Mouse (Mus musculus): ENCODE results near the gene Samd7. TPM values are rescaled to one million over a fixed set of nuclear protein-coding genes. Genes with fewer than 3 reads are reported as not detected.

Gene Samd7
- polyA plus RNA-seq, 1 experiment from 2014 or later = not detected

GRCm38 (mm10) chr3:30722036-30722435 lies 24.1 kb upstream of the Samd7 start:
- H3K9me3 ChIP-seq (replicated peaks; ENCODE audit: control insufficient read depth, low read length) = no peaks in the 10 kb centered on the region
- DNase-seq (ENCODE audit: low spot score) (no peak), ATAC-seq (no peak)
- no peak overlapping the region for H3K4me3 ChIP-seq (ENCODE audit: low read depth, low read length)
- no peaks in the 10 kb centered on the region for H3K4me1 ChIP-seq (ENCODE audit: control insufficient read depth, insufficient read depth, low read length)
- 81% methylated on average over 4 of the region's 4 CpGs for WGBS
- no peaks in the 10 kb centered on the region for H3K27me3 ChIP-seq (replicated peaks; ENCODE audit: control insufficient read depth, insufficient read depth, low read length)
- no peak overlapping the region for H3K4me2 ChIP-seq (ENCODE audit: low read length)
- no peak overlapping the region for H3K9ac ChIP-seq (ENCODE audit: low read length)
- no peaks in the 10 kb centered on the region for H3K36me3 ChIP-seq (ENCODE audit: control insufficient read depth, insufficient read depth, low read length)
- H3K27ac ChIP-seq (ENCODE audit: low read depth, low read length) = no peak overlapping the region

GRCm38 (mm10) chr3:30722461-30722860 lies 23.6 kb upstream of the Samd7 start:
- ATAC-seq (no peak), DNase-seq (ENCODE audit: low spot score) (no peak)
- 88% methylated on average over 2 of the region's 2 CpGs for WGBS
- H3K27me3 ChIP-seq (replicated peaks; ENCODE audit: control insufficient read depth, insufficient read depth, low read length) = no peaks in the 10 kb centered on the region
- H3K9me3 ChIP-seq (replicated peaks; ENCODE audit: control insufficient read depth, low read length) = no peaks in the 10 kb centered on the region
- H3K4me2 ChIP-seq (ENCODE audit: low read length) = no peak overlapping the region
- H3K27ac ChIP-seq (ENCODE audit: low read depth, low read length) = no peak overlapping the region
- no peak overlapping the region for H3K9ac ChIP-seq (ENCODE audit: low read length)
- no peaks in the 10 kb centered on the region for H3K36me3 ChIP-seq (ENCODE audit: control insufficient read depth, insufficient read depth, low read length)
- H3K4me3 ChIP-seq (ENCODE audit: low read depth, low read length) = no peak overlapping the region
- no peaks in the 10 kb centered on the region for H3K4me1 ChIP-seq (ENCODE audit: control insufficient read depth, insufficient read depth, low read length)

- DNase-seq (ENCODE audit: low spot score) (no peak), ATAC-seq (no peak)
- H3K9me3 ChIP-seq (replicated peaks; ENCODE audit: control insufficient read depth, low read length) = no peaks in the 10 kb centered on the region
- H3K9ac ChIP-seq (ENCODE audit: low read length) = no peak overlapping the region
- H3K36me3 ChIP-seq (ENCODE audit: control insufficient read depth, insufficient read depth, low read length) = no peaks in the 10 kb centered on the region
- 61% methylated on average over 5 of the region's 5 CpGs for WGBS
- no peaks in the 10 kb centered on the region for H3K27me3 ChIP-seq (replicated peaks; ENCODE audit: control insufficient read depth, insufficient read depth, low read length)
- no peak overlapping the region for H3K4me3 ChIP-seq (ENCODE audit: low read depth, low read length)
- H3K4me1 ChIP-seq (ENCODE audit: control insufficient read depth, insufficient read depth, low read length) = no peaks in the 10 kb centered on the region
- no peak overlapping the region for H3K4me2 ChIP-seq (ENCODE audit: low read length)
- no peak overlapping the region for H3K27ac ChIP-seq (ENCODE audit: low read depth, low read length)
These were observed 22.9 kb upstream of the Samd7 start for GRCm38 (mm10) chr3:30723179-30723578.

GRCm38 (mm10) chr3:30724105-30724824 lies 21.8 kb upstream of the Samd7 start:
- no peak overlapping the region for H3K4me2 ChIP-seq (ENCODE audit: low read length)
- no peak for ATAC-seq

GRCm38 (mm10) chr3:30724848-30725465 lies 21.1 kb upstream of the Samd7 start:
- 82% methylated on average over 10 of the region's 10 CpGs for WGBS
- Histone ChIP-seq H3K27me3 (replicated peaks; ENCODE audit: control insufficient read depth, insufficient read depth, low read length) (no peaks in the 10 kb centered on the region), H3K4me2 (ENCODE audit: low read length) (no peak overlapping the region), H3K27ac (ENCODE audit: low read depth, low read length) (no peak overlapping the region), H3K9me3 (replicated peaks; ENCODE audit: control insufficient read depth, low read length) (no peaks in the 10 kb centered on the region), H3K4me3 (ENCODE audit: low read depth, low read length) (no peak overlapping the region), H3K4me1 (ENCODE audit: control insufficient read depth, insufficient read depth, low read length) (no peaks in the 10 kb centered on the region), H3K36me3 (ENCODE audit: control insufficient read depth, insufficient read depth, low read length) (no peaks in the 10 kb centered on the region), H3K9ac (ENCODE audit: low read length) (no peak overlapping the region)
- ATAC-seq = no peak
- no peak for DNase-seq (ENCODE audit: low spot score)

More at GRCm38 (mm10) chr3:30724105-30724824, 21.8 kb upstream of the Samd7 start:
- no peak for DNase-seq (ENCODE audit: low spot score)
- no peaks in the 10 kb centered on the region for H3K36me3 ChIP-seq (ENCODE audit: control insufficient read depth, insufficient read depth, low read length)
- H3K27me3 ChIP-seq (replicated peaks; ENCODE audit: control insufficient read depth, insufficient read depth, low read length) = no peaks in the 10 kb centered on the region
- H3K9me3 ChIP-seq (replicated peaks; ENCODE audit: control insufficient read depth, low read length) = no peaks in the 10 kb centered on the region
- H3K4me3 ChIP-seq (ENCODE audit: low read depth, low read length) = no peak overlapping the region
- no peak overlapping the region for H3K27ac ChIP-seq (ENCODE audit: low read depth, low read length)
- H3K4me1 ChIP-seq (ENCODE audit: control insufficient read depth, insufficient read depth, low read length) = no peaks in the 10 kb centered on the region
- no peak overlapping the region for H3K9ac ChIP-seq (ENCODE audit: low read length)
- WGBS = 65% methylated on average over 10 of the region's 10 CpGs

- WGBS = 77% methylated on average over 7 of the region's 7 CpGs
- Histone ChIP-seq H3K9ac (ENCODE audit: low read length) (no peak overlapping the region), H3K4me3 (ENCODE audit: low read depth, low read length) (no peak overlapping the region), H3K27ac (ENCODE audit: low read depth, low read length) (no peak overlapping the region), H3K9me3 (replicated peaks; ENCODE audit: control insufficient read depth, low read length) (no peaks in the 10 kb centered on the region), H3K4me1 (ENCODE audit: control insufficient read depth, insufficient read depth, low read length) (no peaks in the 10 kb centered on the region), H3K4me2 (ENCODE audit: low read length) (no peak overlapping the region), H3K36me3 (ENCODE audit: control insufficient read depth, insufficient read depth, low read length) (no peaks in the 10 kb centered on the region), H3K27me3 (replicated peaks; ENCODE audit: control insufficient read depth, insufficient read depth, low read length) (no peaks in the 10 kb centered on the region)
- DNase-seq (ENCODE audit: low spot score) (no peak), ATAC-seq (no peak)
These were observed 20.6 kb upstream of the Samd7 start for GRCm38 (mm10) chr3:30725514-30725913.

- H3K4me2 ChIP-seq (ENCODE audit: low read length) = no peak overlapping the region
- no peak overlapping the region for H3K9ac ChIP-seq (ENCODE audit: low read length)
- H3K36me3 ChIP-seq (ENCODE audit: control insufficient read depth, insufficient read depth, low read length) = no peaks in the 10 kb centered on the region
- H3K9me3 ChIP-seq (replicated peaks; ENCODE audit: control insufficient read depth, low read length) = no peaks in the 10 kb centered on the region
- no peaks in the 10 kb centered on the region for H3K4me1 ChIP-seq (ENCODE audit: control insufficient read depth, insufficient read depth, low read length)
- 88% methylated on average over 4 of the region's 4 CpGs for WGBS
- no peaks in the 10 kb centered on the region for H3K27me3 ChIP-seq (replicated peaks; ENCODE audit: control insufficient read depth, insufficient read depth, low read length)
- no peak for DNase-seq (ENCODE audit: low spot score)
- ATAC-seq = no peak
- H3K4me3 ChIP-seq (ENCODE audit: low read depth, low read length) = no peak overlapping the region
- H3K27ac ChIP-seq (ENCODE audit: low read depth, low read length) = no peak overlapping the region
These were observed 18.9 kb upstream of the Samd7 start for GRCm38 (mm10) chr3:30727209-30727608.

GRCm38 (mm10) chr3:30729046-30729445 lies 17.0 kb upstream of the Samd7 start:
- Histone ChIP-seq H3K4me1 (ENCODE audit: control insufficient read depth, insufficient read depth, low read length) (no peaks in the 10 kb centered on the region), H3K36me3 (ENCODE audit: control insufficient read depth, insufficient read depth, low read length) (no peaks in the 10 kb centered on the region), H3K9ac (ENCODE audit: low read length) (no peak overlapping the region), H3K27ac (ENCODE audit: low read depth, low read length) (no peak overlapping the region), H3K4me3 (ENCODE audit: low read depth, low read length) (no peak overlapping the region), H3K4me2 (ENCODE audit: low read length) (no peak overlapping the region), H3K9me3 (replicated peaks; ENCODE audit: control insufficient read depth, low read length) (no peaks in the 10 kb centered on the region), H3K27me3 (replicated peaks; ENCODE audit: control insufficient read depth, insufficient read depth, low read length) (no peaks in the 10 kb centered on the region)
- ATAC-seq (no peak), DNase-seq (ENCODE audit: low spot score) (no peak)
- 95% methylated on average over 5 of the region's 5 CpGs for WGBS

GRCm38 (mm10) chr3:30736809-30737208 lies 9.3 kb upstream of the Samd7 start:
- Histone ChIP-seq H3K4me2 (ENCODE audit: low read length) (no peak overlapping the region; the same call in 1 of the 2 replicates), H3K4me1 (ENCODE audit: control insufficient read depth, insufficient read depth, low read length) (peaks cover 4% of the 10 kb centered on the region; the same call in 1 of the 2 replicates), H3K27me3 (replicated peaks; ENCODE audit: control insufficient read depth, insufficient read depth, low read length) (no peaks in the 10 kb centered on the region), H3K9ac (ENCODE audit: low read length) (no peak overlapping the region), H3K9me3 (replicated peaks; ENCODE audit: control insufficient read depth, low read length) (no peaks in the 10 kb centered on the region), H3K36me3 (ENCODE audit: control insufficient read depth, insufficient read depth, low read length) (no peaks in the 10 kb centered on the region), H3K27ac (ENCODE audit: low read depth, low read length) (no peak overlapping the region), H3K4me3 (ENCODE audit: low read depth, low read length) (no peak overlapping the region)
- DNase-seq (ENCODE audit: low spot score) = peak; percentile 29
- ATAC-seq = peak; percentile 40; the same call in 1 of the 2 replicates
- 52% methylated on average over 9 of the region's 9 CpGs for WGBS

Measured in forebrain, embryonic 14.5 days (tissue).